Mouse (Mus musculus) megakaryocyte, embryonic 14.5 days (primary cell): ENCODE data around the gene Rbm42.

Source experiments
- FLI1 ChIP-seq: IDR thresholded peaks from 2 replicates; pipeline ENCODE4 v1.6.1; 2012; ENCODE audit warnings: low read length, inconsistent platforms, mixed read lengths
- GATA1 ChIP-seq: IDR thresholded peaks from 3 replicates; pipeline ENCODE4 v1.6.1; 2012; ENCODE audit warnings: mixed read lengths, low read length, inconsistent platforms, borderline replicate concordance

DNA sequence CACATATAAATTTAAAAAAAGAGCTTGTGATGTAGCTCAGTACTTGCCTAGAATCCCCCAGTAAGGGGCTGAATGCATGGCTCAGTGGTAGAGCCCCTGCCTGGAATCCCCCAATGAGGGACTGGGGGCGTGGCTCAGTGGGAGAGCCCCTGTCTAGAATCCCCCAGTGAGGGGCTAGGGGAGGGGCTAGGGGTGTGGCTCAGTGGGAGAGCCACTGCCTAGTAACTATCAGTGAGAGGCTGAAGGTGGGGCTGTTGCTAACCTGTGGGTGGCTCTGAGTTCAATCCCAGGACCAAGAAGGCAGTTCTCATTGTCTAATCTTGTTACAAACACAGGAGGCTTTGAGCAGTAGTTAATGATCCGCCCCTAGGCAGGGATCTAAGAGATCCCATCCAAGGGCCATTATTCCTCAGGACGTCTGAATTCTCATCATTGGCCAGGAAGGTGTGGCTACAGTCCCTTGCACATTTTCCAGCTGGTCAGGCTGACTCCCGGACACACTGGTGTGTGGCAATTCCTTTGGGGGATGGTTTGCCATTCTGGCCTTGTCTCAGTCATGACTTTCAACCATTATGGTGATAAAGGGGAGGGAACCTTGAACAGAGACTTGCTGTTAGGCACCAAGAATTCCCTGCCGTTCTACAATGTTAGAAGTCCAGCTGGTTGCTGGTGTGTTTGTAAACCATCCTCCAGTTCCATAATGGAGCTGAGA lies 34.9 kb downstream of the Rbm42 start:
- TF ChIP-seq GATA1, result no peak
- TF ChIP-seq FLI1, result no peak
